Mouse (Mus musculus): ENCODE measurements at regions not wholly inside any gene's neighbourhood (a gene's known extent, or its start where the extent isn't known, plus 50 kb on each side); places are given as distances from the start of the nearest gene placed in this dataset.

GRCm38 (mm10) chr6:106876690-106877089 lies 76.8 kb upstream of the Crbn start:
- Histone ChIP-seq H3K27ac (ENCODE audit: control insufficient read depth, insufficient read depth, low read depth, low read length) (no peak overlapping the region), H3K36me3 (ENCODE audit: control insufficient read depth, insufficient read depth, low read length) (no peaks in the 10 kb centered on the region), H3K4me1 (ENCODE audit: control insufficient read depth, insufficient read depth, low read length) (no peaks in the 10 kb centered on the region), H3K27me3 (ENCODE audit: control insufficient read depth, insufficient read depth, low read length) (no peaks in the 10 kb centered on the region), H3K4me3 (ENCODE audit: control insufficient read depth, low read depth, low read length) (no peak overlapping the region)
- TF ChIP-seq POLR2A (IDR thresholded peaks at IDR 0.05; ENCODE audit: control insufficient read depth, low read depth, low read length) (no peak), CTCF (IDR thresholded peaks at IDR 0.05; ENCODE audit: control insufficient read depth, insufficient read depth, insufficient replicate concordance, low read depth, low read length) (no peak)

GRCm38 (mm10) chr6:106891879-106892638 lies 92.2 kb upstream of the Crbn start:
- no peak overlapping the region for H3K27ac ChIP-seq (ENCODE audit: control insufficient read depth, insufficient read depth, low read depth, low read length)
- no peaks in the 10 kb centered on the region for H3K27me3 ChIP-seq (ENCODE audit: control insufficient read depth, insufficient read depth, low read length)
- H3K4me1 ChIP-seq (ENCODE audit: control insufficient read depth, insufficient read depth, low read length), result no peaks in the 10 kb centered on the region
- no peak for TF ChIP-seq CTCF (IDR thresholded peaks at IDR 0.05; ENCODE audit: control insufficient read depth, insufficient read depth, insufficient replicate concordance, low read depth, low read length)
- TF ChIP-seq POLR2A (IDR thresholded peaks at IDR 0.05; ENCODE audit: control insufficient read depth, low read depth, low read length), result no peak
- H3K36me3 ChIP-seq (ENCODE audit: control insufficient read depth, insufficient read depth, low read length), result no peaks in the 10 kb centered on the region
- no peak overlapping the region for H3K4me3 ChIP-seq (ENCODE audit: control insufficient read depth, low read depth, low read length)

- no peak for TF ChIP-seq POLR2A (IDR thresholded peaks at IDR 0.05; ENCODE audit: control insufficient read depth, low read depth, low read length)
- TF ChIP-seq CTCF (IDR thresholded peaks at IDR 0.05; ENCODE audit: control insufficient read depth, insufficient read depth, insufficient replicate concordance, low read depth, low read length), result no peak
- H3K36me3 ChIP-seq (ENCODE audit: control insufficient read depth, insufficient read depth, low read length), result no peaks in the 10 kb centered on the region
- no peak overlapping the region for H3K4me3 ChIP-seq (ENCODE audit: control insufficient read depth, low read depth, low read length)
- H3K27ac ChIP-seq (ENCODE audit: control insufficient read depth, insufficient read depth, low read depth, low read length), result no peak overlapping the region
- H3K27me3 ChIP-seq (ENCODE audit: control insufficient read depth, insufficient read depth, low read length), result no peaks in the 10 kb centered on the region
- no peaks in the 10 kb centered on the region for H3K4me1 ChIP-seq (ENCODE audit: control insufficient read depth, insufficient read depth, low read length)
Observed at GRCm38 (mm10) chr6:106892639-106892934, 92.7 kb upstream of the Crbn start.

GRCm38 (mm10) chr6:106903953-106904683 lies 104.2 kb upstream of the Crbn start:
- H3K4me1 ChIP-seq (ENCODE audit: control insufficient read depth, insufficient read depth, low read length), result no peaks in the 10 kb centered on the region
- TF ChIP-seq CTCF (IDR thresholded peaks at IDR 0.05; ENCODE audit: control insufficient read depth, insufficient read depth, insufficient replicate concordance, low read depth, low read length) (no peak), POLR2A (IDR thresholded peaks at IDR 0.05; ENCODE audit: control insufficient read depth, low read depth, low read length) (no peak)
- no peak overlapping the region for H3K4me3 ChIP-seq (ENCODE audit: control insufficient read depth, low read depth, low read length)
- no peaks in the 10 kb centered on the region for H3K27me3 ChIP-seq (ENCODE audit: control insufficient read depth, insufficient read depth, low read length)
- H3K36me3 ChIP-seq (ENCODE audit: control insufficient read depth, insufficient read depth, low read length), result no peaks in the 10 kb centered on the region
- no peak overlapping the region for H3K27ac ChIP-seq (ENCODE audit: control insufficient read depth, insufficient read depth, low read depth, low read length)

- H3K36me3 ChIP-seq (ENCODE audit: control insufficient read depth, insufficient read depth, low read length), result no peaks in the 10 kb centered on the region
- no peaks in the 10 kb centered on the region for H3K4me1 ChIP-seq (ENCODE audit: control insufficient read depth, insufficient read depth, low read length)
- TF ChIP-seq CTCF (IDR thresholded peaks at IDR 0.05; ENCODE audit: control insufficient read depth, insufficient read depth, insufficient replicate concordance, low read depth, low read length), result no peak
- TF ChIP-seq POLR2A (IDR thresholded peaks at IDR 0.05; ENCODE audit: control insufficient read depth, low read depth, low read length), result no peak
- no peak overlapping the region for H3K4me3 ChIP-seq (ENCODE audit: control insufficient read depth, low read depth, low read length)
- H3K27me3 ChIP-seq (ENCODE audit: control insufficient read depth, insufficient read depth, low read length), result no peaks in the 10 kb centered on the region
- H3K27ac ChIP-seq (ENCODE audit: control insufficient read depth, insufficient read depth, low read depth, low read length), result no peak overlapping the region
Observed at GRCm38 (mm10) chr6:106915121-106915520, 115.2 kb upstream of the Crbn start.

- no peaks in the 10 kb centered on the region for H3K27me3 ChIP-seq (ENCODE audit: control insufficient read depth, insufficient read depth, low read length)
- no peak overlapping the region for H3K27ac ChIP-seq (ENCODE audit: control insufficient read depth, insufficient read depth, low read depth, low read length)
- TF ChIP-seq POLR2A (IDR thresholded peaks at IDR 0.05; ENCODE audit: control insufficient read depth, low read depth, low read length) (no peak), CTCF (IDR thresholded peaks at IDR 0.05; ENCODE audit: control insufficient read depth, insufficient read depth, insufficient replicate concordance, low read depth, low read length) (no peak)
- H3K36me3 ChIP-seq (ENCODE audit: control insufficient read depth, insufficient read depth, low read length), result no peaks in the 10 kb centered on the region
- no peak overlapping the region for H3K4me3 ChIP-seq (ENCODE audit: control insufficient read depth, low read depth, low read length)
- no peaks in the 10 kb centered on the region for H3K4me1 ChIP-seq (ENCODE audit: control insufficient read depth, insufficient read depth, low read length)
Observed at GRCm38 (mm10) chr6:106916683-106917289, 116.9 kb upstream of the Crbn start.

- Histone ChIP-seq H3K27me3 (ENCODE audit: control insufficient read depth, insufficient read depth, low read length) (no peaks in the 10 kb centered on the region), H3K27ac (ENCODE audit: control insufficient read depth, insufficient read depth, low read depth, low read length) (no peak overlapping the region), H3K4me1 (ENCODE audit: control insufficient read depth, insufficient read depth, low read length) (no peaks in the 10 kb centered on the region), H3K4me3 (ENCODE audit: control insufficient read depth, low read depth, low read length) (no peak overlapping the region), H3K36me3 (ENCODE audit: control insufficient read depth, insufficient read depth, low read length) (no peaks in the 10 kb centered on the region)
- TF ChIP-seq POLR2A (IDR thresholded peaks at IDR 0.05; ENCODE audit: control insufficient read depth, low read depth, low read length), result no peak
- no peak for TF ChIP-seq CTCF (IDR thresholded peaks at IDR 0.05; ENCODE audit: control insufficient read depth, insufficient read depth, insufficient replicate concordance, low read depth, low read length)
Observed at GRCm38 (mm10) chr6:106920951-106921350, 121.1 kb upstream of the Crbn start.
